Mouse (Mus musculus) neural tube, embryonic 11.5 days (tissue): ENCODE data around the gene Olfr49. TPM values are rescaled to one million over a fixed set of nuclear protein-coding genes. Genes with fewer than 3 reads are reported as not detected.

Experiments used
- ATAC-seq: fragments of 200-750 bp; cut with Nextera tagmentation; 2 replicates; pipeline ENCODE4 v1.8.0; 2017; ENCODE audit warnings: moderate number of reproducible peaks, mild to moderate bottlenecking, moderate TSS enrichment, moderate library complexity; ENCODE audit not compliant: insufficient read depth, low FRiP score, low TSS enrichment
- DNase-seq: peaks from one replicate; pipeline ENCODE4 v3.0.0-alpha.2; 2015; ENCODE audit warnings: low spot score
- H3K27ac ChIP-seq: fragments of 300-500 bp; sonication (generic); 2 replicates; pipeline ENCODE4 v1.5.1; 2014; ENCODE audit warnings: low read depth, mild to moderate bottlenecking, low read length
- H3K27me3 ChIP-seq: fragments of 300-500 bp; sonication (generic); 2 replicates; pipeline ENCODE4 v1.6.1; 2014; ENCODE audit warnings: mild to moderate bottlenecking, low read length, mixed read lengths; ENCODE audit not compliant: control insufficient read depth, insufficient read depth
- H3K36me3 ChIP-seq: fragments of 300-500 bp; sonication (generic); 2 replicates; pipeline ENCODE4 v1.6.1; 2014; ENCODE audit warnings: mild to moderate bottlenecking, low read length, moderate library complexity, mixed read lengths; ENCODE audit not compliant: control insufficient read depth, insufficient read depth
- H3K4me1 ChIP-seq: fragments of 300-500 bp; sonication (generic); 2 replicates; pipeline ENCODE4 v1.6.1; 2014; ENCODE audit warnings: low read length, mixed read lengths; ENCODE audit not compliant: control insufficient read depth, insufficient read depth
- H3K4me2 ChIP-seq: fragments of 300-500 bp; sonication (generic); 2 replicates; pipeline ENCODE4 v1.6.1; 2014; ENCODE audit warnings: low read depth, mild to moderate bottlenecking, moderate library complexity
- H3K4me3 ChIP-seq: fragments of 300-500 bp; sonication (generic); 2 replicates; pipeline ENCODE4 v1.5.1; 2014; ENCODE audit warnings: low read depth, low read length
- H3K9ac ChIP-seq: fragments of 300-500 bp; sonication (generic); 2 replicates; pipeline ENCODE4 v1.6.1; 2014; ENCODE audit warnings: mild to moderate bottlenecking, low read length
- H3K9me3 ChIP-seq: fragments of 300-500 bp; sonication (generic); 2 replicates; pipeline ENCODE4 v1.6.1; 2016; ENCODE audit warnings: low read length; ENCODE audit not compliant: control insufficient read depth
- WGBS: fragments of 180-500 bp; shearing (Covaris S2); extraction: QIAGEN DNeasy Blood & Tissue Kit; methylation state at CpG from one replicate; pipeline ENCODE4 v1.1.7; 2014; 5-methylcytosine and 5-hydroxymethylcytosine counted together
- polyA plus RNA-seq: library from polyadenylated mRNA; unstranded; fragments of >200 nt; fragmentation: Nextera tagmentation; extraction: Ambion mirVana; gene quantifications from 2 replicates; pipeline ENCODE4 v1.2.1, GENCODE M21; 2014

Gene Olfr49
- polyA plus RNA-seq, 1 experiment from 2014 or later: not detected

DNA sequence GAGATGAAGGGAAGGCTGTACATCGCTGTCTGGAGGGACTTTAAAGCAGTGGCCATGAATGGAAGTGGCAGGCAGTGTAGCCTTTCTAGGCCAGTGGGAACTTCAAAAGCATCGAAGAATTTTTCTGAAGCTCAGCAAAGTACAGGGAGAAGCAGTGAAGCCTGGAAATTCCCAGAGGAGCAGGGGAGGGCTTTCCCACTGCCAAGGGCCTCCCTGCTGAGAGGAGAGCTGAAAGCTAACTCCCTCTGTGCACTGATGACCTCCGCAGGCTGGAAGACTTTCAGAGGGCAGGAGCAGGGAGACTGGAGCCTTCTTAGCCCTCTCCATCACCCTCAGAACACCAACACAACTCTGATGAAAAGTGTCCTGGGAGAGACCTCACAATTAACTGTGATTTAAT is 27.0 kb upstream of the Olfr49 start:
- no peaks in the 10 kb centered on the region for H3K9me3 ChIP-seq
- no peaks in the 10 kb centered on the region for H3K36me3 ChIP-seq
- H3K9ac ChIP-seq: no peak overlapping the region
- H3K27me3 ChIP-seq: no peaks in the 10 kb centered on the region
- H3K27ac ChIP-seq: no peak overlapping the region
- no peak overlapping the region for H3K4me3 ChIP-seq
- no peak overlapping the region for H3K4me2 ChIP-seq
- ATAC-seq (no peak), DNase-seq (no peak)
- 38% methylated on average over 3 of the region's 3 CpGs for whole genome bisulfite sequencing
- H3K4me1 ChIP-seq: no peaks in the 10 kb centered on the region

DNA sequence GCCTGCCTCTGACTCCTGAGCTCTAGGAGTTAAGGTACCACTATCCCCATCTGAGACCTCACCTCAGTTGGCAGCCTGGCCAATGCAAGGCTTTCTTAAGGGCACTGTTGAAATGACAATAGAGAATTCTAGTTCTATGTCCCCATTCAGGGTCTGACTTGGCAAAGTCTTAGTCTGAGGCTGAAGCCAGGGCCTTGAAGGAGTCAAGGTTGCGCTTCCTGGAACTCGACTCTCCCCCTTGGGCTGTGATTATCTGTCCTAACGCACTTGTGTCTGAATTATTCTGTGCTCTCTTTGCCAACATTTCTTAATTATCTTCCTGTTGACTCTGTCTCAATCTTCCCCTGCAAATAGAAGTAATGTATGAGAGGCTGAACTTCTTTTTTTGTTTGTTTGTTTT is 15.9 kb upstream of the Olfr49 start:
- no peaks in the 10 kb centered on the region for H3K36me3 ChIP-seq
- no peaks in the 10 kb centered on the region for H3K27me3 ChIP-seq
- no peak overlapping the region for H3K9ac ChIP-seq
- H3K27ac ChIP-seq: no peak overlapping the region
- WGBS: 92% methylated on average over 3 of the region's 3 CpGs
- DNase-seq: no peak
- no peaks in the 10 kb centered on the region for H3K4me1 ChIP-seq
- H3K9me3 ChIP-seq: no peaks in the 10 kb centered on the region
- no peak overlapping the region for H3K4me3 ChIP-seq
- H3K4me2 ChIP-seq: no peak overlapping the region
- ATAC-seq: no peak

DNA sequence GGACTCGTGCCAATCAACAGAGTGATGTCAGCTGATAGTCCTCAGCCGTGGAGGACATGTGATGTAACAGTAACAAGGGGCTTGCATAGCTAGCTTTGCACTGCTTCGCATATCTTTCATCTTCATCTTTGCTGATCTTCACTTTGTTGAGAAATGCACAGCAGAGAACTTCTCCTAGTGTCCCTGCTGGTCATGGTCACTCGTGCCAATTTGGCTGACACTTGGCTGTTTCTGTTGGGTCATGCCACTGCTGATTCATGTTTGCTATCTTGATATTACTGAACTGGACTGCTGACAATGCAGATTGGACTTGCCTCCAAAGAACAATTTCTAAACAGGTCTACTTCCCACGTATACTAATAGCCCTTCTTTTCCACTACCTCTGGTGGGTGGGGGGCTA is 15.4 kb upstream of the Olfr49 start:
- H3K9me3 ChIP-seq: no peaks in the 10 kb centered on the region
- no peak for ATAC-seq
- no peak overlapping the region for H3K27ac ChIP-seq
- no peak for DNase-seq
- H3K36me3 ChIP-seq: no peaks in the 10 kb centered on the region
- H3K4me3 ChIP-seq: no peak overlapping the region
- no peak overlapping the region for H3K9ac ChIP-seq
- H3K4me2 ChIP-seq: no peak overlapping the region
- H3K4me1 ChIP-seq: no peaks in the 10 kb centered on the region
- H3K27me3 ChIP-seq: no peaks in the 10 kb centered on the region
- 84% methylated on average over 5 of the region's 5 CpGs for WGBS

DNA sequence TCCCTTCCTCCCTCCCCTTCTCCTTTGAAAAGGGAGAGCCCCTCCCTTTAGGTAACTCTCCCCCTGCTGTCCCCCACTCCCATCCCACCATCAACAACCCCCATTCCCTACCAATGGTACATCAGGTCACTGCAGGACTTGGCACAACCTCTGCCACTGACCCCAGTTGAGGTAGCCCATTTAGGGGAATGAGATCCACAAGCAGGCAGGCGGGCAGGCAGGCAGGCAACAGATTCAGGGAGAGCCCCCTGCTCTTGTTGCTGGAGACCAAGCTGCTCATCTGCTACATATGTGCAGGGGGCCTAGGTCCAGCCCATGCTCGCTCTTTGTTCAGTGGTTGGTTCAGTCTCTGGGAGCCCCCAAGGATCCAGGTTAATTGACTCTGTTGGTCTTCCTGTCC is 8.3 kb downstream of the Olfr49 start:
- Histone ChIP-seq H3K4me1 (no peaks in the 10 kb centered on the region), H3K9me3 (no peaks in the 10 kb centered on the region), H3K27me3 (no peaks in the 10 kb centered on the region), H3K36me3 (no peaks in the 10 kb centered on the region), H3K9ac (no peak overlapping the region), H3K4me3 (no peak overlapping the region), H3K4me2 (no peak overlapping the region), H3K27ac (no peak overlapping the region)
- WGBS: 88% methylated on average over 2 of the region's 2 CpGs
- no peak for DNase-seq
- ATAC-seq: no peak

DNA sequence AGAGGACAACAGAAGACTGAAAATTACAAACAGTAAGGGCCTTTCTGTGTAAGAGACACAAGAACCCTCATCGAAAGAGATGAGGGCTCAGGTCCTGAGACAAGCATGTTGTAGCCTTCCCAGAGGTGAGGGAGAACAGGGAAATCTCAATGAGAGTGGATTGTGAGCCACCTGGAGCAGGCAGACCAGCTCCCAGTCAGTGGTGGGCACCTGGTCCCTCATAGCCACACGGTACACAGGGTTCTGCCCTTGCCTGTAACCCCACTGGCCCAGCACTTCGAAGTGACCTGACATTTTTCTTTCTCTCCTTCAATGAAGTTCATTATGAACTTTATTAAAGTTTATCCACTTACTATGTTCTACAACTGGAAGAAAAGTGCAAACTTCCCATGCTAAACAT is 12.0 kb downstream of the Olfr49 start:
- DNase-seq (no peak), ATAC-seq (no peak)
- no peak overlapping the region for H3K27ac ChIP-seq
- no peaks in the 10 kb centered on the region for H3K27me3 ChIP-seq
- no peaks in the 10 kb centered on the region for H3K36me3 ChIP-seq
- no peak overlapping the region for H3K4me2 ChIP-seq
- H3K9me3 ChIP-seq: no peaks in the 10 kb centered on the region
- H3K9ac ChIP-seq: no peak overlapping the region
- no peak overlapping the region for H3K4me3 ChIP-seq
- WGBS: 88% methylated on average over 3 of the region's 3 CpGs
- no peaks in the 10 kb centered on the region for H3K4me1 ChIP-seq

DNA sequence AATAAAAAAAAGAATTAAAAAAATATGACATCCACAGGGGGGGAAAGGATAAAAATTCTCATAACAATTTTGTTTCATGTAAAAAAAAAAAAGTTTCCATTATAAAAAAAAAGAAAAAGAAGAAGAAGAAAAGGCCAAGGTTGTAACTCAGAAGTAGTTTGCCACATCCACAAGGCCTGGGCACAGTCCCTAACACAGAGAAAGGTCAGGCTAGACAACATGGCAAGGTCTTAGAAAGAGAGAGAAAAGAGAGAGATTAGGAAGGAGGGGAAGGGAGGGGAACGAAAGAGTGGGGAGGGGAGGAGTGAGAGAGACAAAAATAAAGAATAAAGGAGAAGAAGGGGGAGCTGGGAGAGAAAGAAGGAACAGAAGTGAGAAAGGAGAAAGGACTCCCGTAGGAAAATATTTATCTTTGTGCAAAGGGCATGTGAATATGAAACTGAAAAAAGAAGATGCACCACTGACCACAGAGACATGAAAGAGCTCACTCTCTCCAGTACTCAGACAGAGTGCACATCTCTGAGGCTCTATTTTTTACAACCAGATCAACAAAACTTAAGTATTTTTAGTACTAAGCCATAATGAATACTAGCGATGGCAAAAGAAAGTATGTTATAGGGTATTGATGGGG is 12.6 kb downstream of the Olfr49 start:
- no peaks in the 10 kb centered on the region for H3K4me1 ChIP-seq
- no peak overlapping the region for H3K27ac ChIP-seq
- no peak for ATAC-seq
- no peak overlapping the region for H3K4me2 ChIP-seq
- H3K9me3 ChIP-seq: no peaks in the 10 kb centered on the region
- no peaks in the 10 kb centered on the region for H3K27me3 ChIP-seq
- H3K36me3 ChIP-seq: no peaks in the 10 kb centered on the region
- no peak for DNase-seq
- no peak overlapping the region for H3K9ac ChIP-seq
- WGBS: 83% methylated on average over 3 of the region's 3 CpGs
- no peak overlapping the region for H3K4me3 ChIP-seq

DNA sequence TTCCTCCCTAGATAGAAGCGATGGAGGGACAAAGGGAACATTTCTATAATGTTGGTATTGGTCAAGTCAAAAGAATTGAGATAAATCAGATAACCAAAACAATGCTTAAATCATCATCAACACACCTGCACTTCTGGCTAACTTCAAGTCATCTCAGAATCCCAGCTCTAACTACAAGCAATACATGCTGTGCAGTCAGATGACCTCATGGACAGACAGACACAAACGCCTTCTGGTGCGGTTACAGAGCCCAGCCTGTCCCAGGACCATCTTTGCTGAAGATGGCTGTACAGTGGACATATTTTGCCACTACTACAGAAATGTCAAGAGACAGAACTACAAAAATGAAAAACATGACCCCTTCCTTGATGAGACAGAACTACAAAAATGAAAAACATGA is 14.3 kb downstream of the Olfr49 start:
- 83% methylated on average over 3 of the region's 3 CpGs for WGBS
- ATAC-seq: no peak
- H3K9ac ChIP-seq: no peak overlapping the region
- no peak overlapping the region for H3K4me3 ChIP-seq
- no peaks in the 10 kb centered on the region for H3K36me3 ChIP-seq
- no peak for DNase-seq
- H3K27ac ChIP-seq: no peak overlapping the region
- H3K4me2 ChIP-seq: no peak overlapping the region
- H3K27me3 ChIP-seq: no peaks in the 10 kb centered on the region
- H3K9me3 ChIP-seq: no peaks in the 10 kb centered on the region
- H3K4me1 ChIP-seq: no peaks in the 10 kb centered on the region

DNA sequence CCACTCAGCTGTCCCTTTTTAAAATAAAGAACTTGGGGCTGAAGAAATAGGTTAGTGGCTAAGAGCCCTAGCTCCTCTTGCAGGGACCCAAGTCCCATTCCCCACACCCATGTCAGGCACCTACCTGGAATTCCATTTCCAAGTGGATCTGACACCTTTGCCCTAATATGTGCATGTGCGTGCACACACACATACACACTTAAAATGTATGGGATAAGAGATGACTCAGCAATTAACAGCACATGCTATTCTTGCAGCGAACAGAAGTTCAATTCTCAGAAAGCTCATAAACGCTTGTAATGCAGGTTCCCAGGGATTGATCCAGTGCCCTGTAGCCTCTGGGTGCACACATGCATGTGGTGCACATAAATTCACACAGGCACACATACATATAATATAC is 15.2 kb downstream of the Olfr49 start:
- H3K4me2 ChIP-seq: no peak overlapping the region
- DNase-seq: no peak
- no peak overlapping the region for H3K9ac ChIP-seq
- no peak overlapping the region for H3K4me3 ChIP-seq
- no peaks in the 10 kb centered on the region for H3K27me3 ChIP-seq
- WGBS: 95% methylated on average over 3 of the region's 3 CpGs
- H3K36me3 ChIP-seq: no peaks in the 10 kb centered on the region
- no peaks in the 10 kb centered on the region for H3K4me1 ChIP-seq
- no peaks in the 10 kb centered on the region for H3K9me3 ChIP-seq
- ATAC-seq: no peak
- H3K27ac ChIP-seq: no peak overlapping the region

DNA sequence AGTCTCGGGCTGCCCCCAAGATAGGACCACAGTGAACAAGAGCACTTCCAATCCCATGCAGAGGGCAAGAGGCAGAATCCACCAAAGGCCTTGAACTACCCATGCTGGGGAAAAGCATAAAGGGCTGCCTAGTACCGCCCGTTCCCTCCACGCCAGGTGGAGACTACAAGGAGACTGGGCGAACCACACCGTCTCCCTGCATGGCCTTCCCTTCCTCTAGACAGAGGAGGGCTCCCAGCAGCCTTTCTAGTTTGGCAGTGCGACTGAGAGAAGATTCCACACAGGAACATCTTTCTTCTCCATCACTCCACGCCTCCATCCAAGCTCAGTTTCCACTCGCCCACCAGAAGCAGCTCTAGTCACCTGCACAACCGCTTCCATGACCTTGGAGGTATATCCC is 16.8 kb downstream of the Olfr49 start:
- no peak for DNase-seq
- 92% methylated on average over 10 of the region's 10 CpGs for WGBS
- no peak for ATAC-seq
- H3K4me3 ChIP-seq: no peak overlapping the region
- no peaks in the 10 kb centered on the region for H3K4me1 ChIP-seq
- no peaks in the 10 kb centered on the region for H3K27me3 ChIP-seq
- H3K4me2 ChIP-seq: no peak overlapping the region
- no peak overlapping the region for H3K27ac ChIP-seq
- H3K9ac ChIP-seq: no peak overlapping the region
- H3K9me3 ChIP-seq: no peaks in the 10 kb centered on the region
- no peaks in the 10 kb centered on the region for H3K36me3 ChIP-seq
